Mouse (Mus musculus): ENCODE data around the gene Gm10100.
"Not testable (repeated sequence)": the region's sequence is repeated elsewhere in the genome, so short reads cannot be mapped to it uniquely, and the experiment has no call there.

The Gm10100 gene

DNA sequence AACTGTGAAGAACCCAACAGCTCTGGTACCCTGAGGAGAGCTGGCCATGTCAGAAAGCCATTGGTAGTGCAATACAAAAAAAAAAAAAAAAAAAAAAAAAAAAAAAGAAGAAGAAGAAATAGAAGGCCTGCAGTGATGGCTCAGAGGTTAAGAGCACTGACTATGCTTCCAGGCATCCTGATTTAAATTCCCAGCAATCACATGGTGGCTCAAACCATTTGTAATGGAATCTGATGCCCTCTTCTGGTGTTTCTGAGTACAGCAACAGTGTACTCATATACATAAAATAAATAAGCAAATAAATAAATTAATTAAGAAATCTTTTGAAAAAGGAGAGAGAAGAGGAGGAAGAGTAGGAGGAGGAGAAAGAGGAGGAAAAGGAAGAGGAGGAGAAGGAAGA lies 27.2 kb downstream of the Gm10100 start:
- DNase-seq, result no peak

DNA sequence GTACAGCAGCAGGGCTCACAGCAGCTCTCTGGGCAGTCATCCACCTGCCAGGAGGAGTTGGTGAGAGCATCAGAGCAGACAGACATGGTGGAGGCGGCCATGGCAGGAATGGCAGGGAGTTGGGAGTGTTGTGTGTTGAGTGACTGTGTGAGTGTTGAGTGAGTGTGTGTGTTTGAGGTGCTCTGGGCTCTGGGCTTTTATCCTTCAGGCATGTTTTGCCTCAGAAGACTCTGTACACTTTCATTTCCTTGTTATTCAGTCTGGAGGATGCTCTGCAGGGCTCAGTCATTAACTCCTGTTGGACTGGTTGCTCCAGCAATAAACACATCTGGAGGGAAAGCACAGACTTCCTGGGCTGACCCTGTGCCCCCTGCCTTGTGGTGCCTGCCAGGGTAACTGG lies 33.3 kb downstream of the Gm10100 start, which contains the start of gene Gm3233:
Gm3233 (minus strand) TSS at position 101 of the 400 bp plus-strand sequence.
- not testable (repeated sequence) for DNase-seq

DNA sequence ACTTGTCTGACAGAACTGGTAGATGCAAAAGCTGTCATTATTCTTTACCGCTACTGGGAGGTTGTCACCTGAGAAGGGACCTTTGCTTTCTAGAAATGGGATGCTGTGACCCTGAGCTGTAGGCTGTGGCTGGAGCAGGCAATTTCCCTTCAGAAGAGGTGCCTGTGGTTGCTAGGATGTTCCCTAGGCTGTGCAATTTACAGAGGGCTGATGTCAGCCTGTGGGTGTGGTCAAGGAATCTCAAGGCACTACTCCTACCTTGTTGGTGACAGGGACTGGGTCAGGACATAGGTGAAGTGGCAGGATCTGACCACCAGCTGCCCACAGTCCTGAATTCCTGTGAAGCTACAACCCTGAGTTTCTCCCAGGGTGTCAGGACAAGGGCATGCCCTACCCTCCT lies 43.4 kb downstream of the Gm10100 start:
- no peak for DNase-seq

DNA sequence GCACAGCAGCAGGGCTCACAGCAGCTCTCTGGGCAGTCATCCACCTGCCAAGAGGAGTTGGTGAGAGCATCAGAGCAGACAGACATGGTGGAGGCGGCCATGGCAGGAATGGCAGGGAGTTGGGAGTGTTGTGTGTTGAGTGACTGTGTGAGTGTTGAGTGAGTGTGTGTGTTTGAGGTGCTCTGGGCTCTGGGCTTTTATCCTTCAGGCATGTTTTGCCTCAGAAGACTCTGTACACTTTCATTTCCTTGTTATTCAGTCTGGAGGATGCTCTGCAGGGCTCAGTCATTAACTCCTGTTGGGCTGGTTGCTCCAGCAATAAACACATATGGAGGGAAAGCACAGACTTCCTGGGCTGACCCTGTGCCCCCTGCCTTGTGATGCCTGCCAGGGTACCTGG lies 44.9 kb downstream of the Gm10100 start, which contains the start of gene Gm3238:
Gm3238 (minus strand) TSS at position 101 of the 400 bp plus-strand sequence.
- not testable (repeated sequence) for DNase-seq

DNA sequence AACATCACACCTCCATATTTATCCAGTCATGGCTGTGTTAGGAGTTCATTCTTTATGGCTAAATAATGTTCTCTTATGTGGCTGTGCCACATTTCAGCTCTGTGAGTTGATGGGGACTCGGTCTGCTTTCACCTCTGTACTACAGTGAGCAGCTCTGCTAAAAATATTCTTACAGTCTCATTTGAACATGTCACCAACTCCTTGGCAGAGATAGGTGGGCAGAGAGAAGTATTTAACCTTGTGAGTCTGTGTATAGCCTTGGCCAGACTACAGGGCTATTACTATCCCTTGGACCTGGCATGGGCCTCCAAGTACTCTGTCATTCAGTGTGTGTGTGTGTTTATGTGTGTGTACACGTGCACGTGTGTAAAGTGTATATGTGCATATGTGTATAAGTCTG lies 45.9 kb downstream of the Gm10100 start:
- not testable (repeated sequence) for DNase-seq

Data from right cerebral cortex, postnatal 25 days (tissue).